Mouse (Mus musculus) cortical plate, adult 2 months (tissue): ENCODE results near the gene Tmem254c.
"Not testable (repeated sequence)": the region's sequence is repeated elsewhere in the genome, so short reads cannot be mapped to it uniquely, and the experiment has no call there.

ENCODE experiments used
- CTCF ChIP-seq: fragments of 200-500 bp; IDR thresholded peaks from 2 replicates; pipeline ENCODE4 v1.5.1; 2011; ENCODE audit warnings: mild to moderate bottlenecking, control low read depth, low read length; ENCODE audit not compliant: insufficient read depth; ENCODE audit errors: extremely low read depth
- POLR2A ChIP-seq: fragments of 200-500 bp; IDR thresholded peaks from 2 replicates; pipeline ENCODE4 v1.6.1; 2011; ENCODE audit warnings: mild to moderate bottlenecking, low read length, control low read depth; ENCODE audit not compliant: insufficient read depth; ENCODE audit errors: extremely low read depth

GRCm38 (mm10) chr14:26042611-26043010 is 24.5 kb downstream of the Tmem254c start, which contains the start of gene Gm9780:
- not testable (repeated sequence) for TF ChIP-seq CTCF, POLR2A
